Mouse (Mus musculus) megakaryocyte, embryonic 14.5 days (primary cell): ENCODE measurements around the gene Ank3. TPM values are rescaled to one million over a fixed set of nuclear protein-coding genes. Genes with fewer than 3 reads are reported as not detected.

Experiments
- H3K27me3 ChIP-seq: replicated peaks from 2 replicates; pipeline ENCODE3; 2012; ENCODE audit warnings: inconsistent platforms
- H3K36me3 ChIP-seq: replicated peaks from 2 replicates; pipeline ENCODE3; 2012; ENCODE audit warnings: low read length, inconsistent platforms, mixed read lengths
- H3K4me1 ChIP-seq: 2 replicates; pipeline ENCODE4 v1.6.1; 2012; ENCODE audit warnings: inconsistent platforms
- H3K4me3 ChIP-seq: replicated peaks from 2 replicates; pipeline ENCODE3; 2012; ENCODE audit warnings: moderate library complexity, mild to moderate bottlenecking, inconsistent platforms
- H3K9me3 ChIP-seq: 2 replicates; pipeline ENCODE4 v1.6.1; 2012; ENCODE audit warnings: inconsistent platforms
- FLI1 ChIP-seq: IDR thresholded peaks from 2 replicates; pipeline ENCODE4 v1.6.1; 2012; ENCODE audit warnings: low read length, inconsistent platforms, mixed read lengths
- GATA1 ChIP-seq: IDR thresholded peaks from 3 replicates; pipeline ENCODE4 v1.6.1; 2012; ENCODE audit warnings: mixed read lengths, low read length, inconsistent platforms, borderline replicate concordance
- polyA plus RNA-seq: library from polyadenylated mRNA; stranded (reverse); fragments of >175 nt; gene quantifications from 2 replicates; pipeline ENCODE4 v1.2.3, GENCODE M21; 2012; ENCODE audit warnings: low replicate concordance; ENCODE audit not compliant: insufficient read depth

The Ank3 gene
- polyA plus RNA-seq, 1 experiment, result 4.4 TPM

DNA sequence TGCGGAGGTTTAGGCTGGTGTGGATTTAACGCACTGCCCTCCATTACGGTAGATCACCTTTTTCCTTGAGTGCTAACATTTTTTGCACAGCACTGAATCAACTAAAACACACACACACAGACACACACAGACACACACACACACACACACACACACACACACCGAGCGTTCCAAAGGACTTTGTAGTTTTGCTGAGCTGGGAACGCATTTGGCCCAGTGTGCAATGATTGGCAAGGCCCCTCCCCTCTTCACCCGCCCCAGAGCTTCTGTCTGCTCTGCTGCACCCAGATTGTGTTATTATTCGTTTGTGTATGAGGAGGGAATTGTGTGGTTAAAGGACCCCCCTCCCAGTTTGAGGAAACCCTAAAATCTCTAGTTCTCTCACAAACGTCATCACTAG, 176.3 kb downstream of the Ank3 start:
- Histone ChIP-seq H3K36me3 (no peaks in the 10 kb centered on the region), H3K27me3 (peaks cover 9% of the 10 kb centered on the region), H3K4me1 (0 out of 2 replicates have a peak, but pooled peaks cover 3% of the 10 kb centered on the region), H3K9me3 (peaks cover 12% of the 10 kb centered on the region; the same call in 1 of the 2 replicates), H3K4me3 (no peak overlapping the region)
- TF ChIP-seq GATA1 (no peak), FLI1 (no peak)

DNA sequence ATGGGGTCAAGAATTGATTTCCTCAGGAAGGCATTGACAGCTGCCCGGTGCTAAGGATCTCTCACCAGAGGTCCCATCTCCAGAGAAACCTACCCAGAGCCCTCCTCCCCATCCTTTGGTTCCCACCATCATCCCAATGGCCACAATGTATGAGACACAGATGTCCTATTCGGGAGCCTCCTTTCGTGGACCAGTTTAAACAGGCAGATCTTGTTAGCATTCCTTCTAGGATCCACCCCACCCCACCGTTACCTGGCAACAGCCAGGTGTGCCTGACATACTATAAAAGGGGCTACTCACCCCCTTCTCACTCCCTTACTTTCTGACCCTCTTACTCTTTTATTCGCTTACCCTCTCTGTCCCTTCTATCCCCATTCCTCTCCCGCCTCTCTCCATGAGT, 176.9 kb downstream of the Ank3 start:
- Histone ChIP-seq H3K9me3 (peaks cover 12% of the 10 kb centered on the region; the same call in 1 of the 2 replicates), H3K27me3 (peaks cover 9% of the 10 kb centered on the region), H3K36me3 (no peaks in the 10 kb centered on the region), H3K4me3 (no peak overlapping the region), H3K4me1 (0 out of 2 replicates have a peak, but pooled peaks cover 3% of the 10 kb centered on the region)
- TF ChIP-seq GATA1 (no peak), FLI1 (no peak)

DNA sequence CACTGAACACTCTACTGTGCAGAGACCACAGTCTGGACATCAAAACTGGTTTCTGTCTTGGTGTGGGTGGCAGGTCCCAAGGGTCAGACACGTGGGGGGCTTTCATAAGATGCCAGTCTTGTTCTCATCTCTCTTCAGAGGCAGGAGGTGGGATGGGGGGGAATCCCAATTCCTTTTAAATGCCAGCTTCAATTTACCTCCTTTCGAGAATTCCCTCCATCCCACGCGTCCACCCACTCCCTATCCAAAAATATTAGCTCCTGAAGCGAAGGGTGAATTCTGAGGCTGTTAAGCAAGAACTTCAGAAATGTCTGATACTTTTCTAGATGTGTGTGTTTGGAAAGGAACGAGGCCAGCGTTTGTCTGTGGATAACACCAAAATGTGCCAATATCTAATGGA, 177.7 kb downstream of the Ank3 start:
- TF ChIP-seq FLI1 (no peak), GATA1 (no peak)
- Histone ChIP-seq H3K27me3 (peaks cover 9% of the 10 kb centered on the region), H3K4me3 (no peak overlapping the region), H3K36me3 (no peaks in the 10 kb centered on the region), H3K9me3 (peaks cover 13% of the 10 kb centered on the region; the same call in 1 of the 2 replicates), H3K4me1 (0 out of 2 replicates have a peak, but pooled peaks cover 3% of the 10 kb centered on the region)

DNA sequence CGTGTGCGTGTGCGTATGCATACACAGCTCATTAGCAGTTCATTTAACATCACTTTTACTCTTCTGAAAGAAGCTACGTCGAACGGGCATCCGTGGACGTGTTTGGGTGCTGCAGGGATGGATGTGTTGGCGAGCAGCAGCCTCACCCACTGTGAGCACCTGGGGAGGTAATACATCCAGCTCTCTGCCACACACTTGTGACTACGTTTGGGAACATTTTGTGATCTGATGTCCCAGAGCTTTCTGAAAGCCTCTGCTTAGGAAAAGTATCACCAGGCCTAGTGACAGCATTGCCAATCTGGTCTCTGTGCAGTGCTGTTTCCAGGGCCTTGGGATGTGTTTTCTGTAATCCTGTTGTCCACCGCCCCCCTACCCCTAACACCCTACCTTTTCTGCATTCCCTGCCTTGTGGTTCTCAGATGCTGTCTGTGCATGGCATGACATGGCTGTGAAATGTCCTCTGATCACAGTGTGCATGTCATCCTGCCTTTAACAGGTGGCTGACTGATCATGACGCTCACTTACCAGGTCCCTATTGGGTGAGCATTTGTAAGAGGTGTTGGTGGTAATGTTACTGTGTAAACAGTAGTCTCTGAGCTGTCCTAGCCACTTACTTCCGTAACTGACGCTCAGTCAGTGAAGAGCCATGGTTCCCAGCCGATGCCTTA, 178.6 kb downstream of the Ank3 start:
- TF ChIP-seq FLI1, result no peak
- no peak for TF ChIP-seq GATA1
- Histone ChIP-seq H3K4me3 (peak overlapping the region; percentile 47), H3K9me3 (peaks cover 19% of the 10 kb centered on the region), H3K4me1 (no peaks in the 10 kb centered on the region), H3K36me3 (no peaks in the 10 kb centered on the region), H3K27me3 (peaks cover 9% of the 10 kb centered on the region)

DNA sequence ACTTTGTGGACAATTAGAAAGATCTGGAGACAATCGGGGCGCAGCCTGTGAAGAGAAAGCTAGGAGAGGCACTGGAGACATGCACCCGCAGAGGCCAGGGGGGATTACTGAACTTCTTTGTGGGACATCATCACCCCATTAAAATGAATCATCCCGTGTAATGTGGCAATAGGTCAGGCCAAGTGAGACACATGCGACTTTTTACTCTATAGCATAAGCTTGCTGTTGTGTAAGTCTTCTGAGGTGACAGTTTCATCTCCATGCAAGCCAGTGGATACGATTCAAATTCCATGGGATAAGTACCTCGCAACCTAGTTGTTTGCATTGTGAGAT, 179.1 kb downstream of the Ank3 start:
- H3K9me3 ChIP-seq, result peaks cover 24% of the 10 kb centered on the region
- no peaks in the 10 kb centered on the region for H3K36me3 ChIP-seq
- no peak overlapping the region for H3K4me3 ChIP-seq
- TF ChIP-seq FLI1 (no peak), GATA1 (no peak)
- peaks cover 9% of the 10 kb centered on the region for H3K27me3 ChIP-seq
- H3K4me1 ChIP-seq, result no peaks in the 10 kb centered on the region

DNA sequence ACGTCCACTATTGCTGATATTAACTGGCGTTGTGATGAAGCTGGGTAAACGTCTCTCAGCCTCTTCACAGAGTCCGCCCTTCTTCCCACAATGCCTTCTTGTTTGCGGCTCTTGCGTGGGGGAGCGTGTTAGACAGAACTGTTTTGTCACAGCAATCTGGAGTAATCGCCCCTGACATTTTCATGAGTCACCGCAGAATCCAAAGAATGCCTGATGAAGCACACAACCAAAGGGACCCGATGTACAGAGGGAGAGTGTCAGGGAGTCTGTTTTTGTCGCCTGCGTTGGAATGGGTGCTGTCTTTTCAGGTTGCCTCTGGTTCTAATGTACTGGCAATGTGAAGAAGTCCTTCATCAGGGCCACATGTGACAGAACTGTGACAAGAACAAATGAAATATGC, 181.0 kb downstream of the Ank3 start:
- Histone ChIP-seq H3K9me3 (peaks cover 36% of the 10 kb centered on the region), H3K4me1 (no peaks in the 10 kb centered on the region), H3K36me3 (no peaks in the 10 kb centered on the region), H3K4me3 (no peak overlapping the region), H3K27me3 (no peaks in the 10 kb centered on the region)
- TF ChIP-seq GATA1 (no peak), FLI1 (no peak)

DNA sequence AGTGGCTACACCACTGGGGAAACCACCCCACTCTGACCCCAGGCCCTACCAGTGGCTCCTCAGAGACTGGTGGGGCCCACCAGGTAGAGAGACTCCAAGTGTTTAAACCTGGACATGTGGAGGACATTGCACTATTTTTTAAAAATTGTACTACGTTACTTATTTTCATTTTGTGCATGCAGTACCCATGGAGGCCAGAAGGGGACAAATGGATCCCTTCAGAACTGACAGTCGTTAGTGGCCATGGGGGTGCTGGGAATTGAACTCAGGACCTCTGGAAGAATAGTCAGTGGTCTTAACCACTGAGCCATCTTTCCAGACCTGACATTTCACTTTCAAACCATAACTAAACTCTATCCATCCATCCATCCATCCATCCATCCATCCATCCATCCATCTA, 183.0 kb downstream of the Ank3 start:
- H3K4me3 ChIP-seq, result no peak overlapping the region
- H3K4me1 ChIP-seq, result no peaks in the 10 kb centered on the region
- no peaks in the 10 kb centered on the region for H3K36me3 ChIP-seq
- no peaks in the 10 kb centered on the region for H3K27me3 ChIP-seq
- peaks cover 36% of the 10 kb centered on the region for H3K9me3 ChIP-seq
- TF ChIP-seq GATA1, result no peak
- TF ChIP-seq FLI1, result no peak

DNA sequence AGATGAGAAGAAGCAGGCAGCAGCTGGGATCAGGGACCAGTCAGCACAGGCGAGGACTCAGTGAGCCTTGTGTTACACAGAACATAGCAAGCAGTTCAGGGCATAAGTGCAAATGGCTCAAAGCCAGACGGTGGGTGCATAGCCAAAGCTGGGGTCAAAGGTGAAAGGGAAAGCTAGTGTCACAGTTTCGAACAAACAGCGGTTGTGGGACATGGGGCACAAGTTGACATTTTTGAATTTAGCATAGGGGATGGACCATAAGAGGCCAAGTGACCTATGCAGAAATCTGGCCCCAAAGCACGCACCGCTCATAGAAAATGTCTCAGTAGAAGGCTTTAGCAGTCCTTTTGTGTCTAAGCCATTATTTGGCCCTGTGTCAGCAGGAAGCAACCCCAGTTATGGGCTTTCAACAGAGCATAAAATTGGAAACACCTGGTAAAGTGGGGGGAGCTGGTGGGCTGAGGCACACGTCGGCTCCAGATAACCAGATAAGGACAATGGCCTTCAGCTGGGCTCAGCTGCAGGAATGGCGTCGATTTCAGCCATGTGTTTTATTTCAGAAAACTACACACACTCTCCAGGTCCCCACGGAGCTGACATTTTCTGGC, 185.4 kb downstream of the Ank3 start:
- Histone ChIP-seq H3K9me3 (peaks cover 41% of the 10 kb centered on the region), H3K4me1 (no peaks in the 10 kb centered on the region), H3K27me3 (no peaks in the 10 kb centered on the region), H3K36me3 (no peaks in the 10 kb centered on the region), H3K4me3 (no peak overlapping the region)
- TF ChIP-seq FLI1, result no peak
- no peak for TF ChIP-seq GATA1

DNA sequence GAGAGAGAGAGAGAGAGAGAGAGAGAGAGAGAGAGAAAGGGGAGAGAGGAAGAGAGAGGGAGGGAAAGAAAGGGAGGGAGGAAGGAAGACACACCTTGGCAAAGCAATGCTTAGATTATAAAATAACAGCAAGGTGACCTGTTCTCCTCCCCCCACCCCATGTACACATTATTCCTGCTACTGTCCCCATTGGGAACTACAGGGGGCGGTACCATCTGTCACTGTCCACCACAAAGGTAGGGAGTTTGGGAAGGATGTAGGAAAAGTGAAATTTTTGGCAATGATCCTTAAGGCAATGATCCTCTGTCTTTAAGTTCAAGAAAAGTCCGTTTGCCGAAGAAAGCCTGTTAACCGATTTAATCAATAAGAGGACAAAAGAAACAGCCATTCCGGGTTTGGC, 186.0 kb downstream of the Ank3 start:
- H3K4me1 ChIP-seq, result no peaks in the 10 kb centered on the region
- H3K9me3 ChIP-seq, result peaks cover 41% of the 10 kb centered on the region
- no peaks in the 10 kb centered on the region for H3K27me3 ChIP-seq
- no peak overlapping the region for H3K4me3 ChIP-seq
- TF ChIP-seq FLI1, result no peak
- TF ChIP-seq GATA1, result no peak
- H3K36me3 ChIP-seq, result no peaks in the 10 kb centered on the region

DNA sequence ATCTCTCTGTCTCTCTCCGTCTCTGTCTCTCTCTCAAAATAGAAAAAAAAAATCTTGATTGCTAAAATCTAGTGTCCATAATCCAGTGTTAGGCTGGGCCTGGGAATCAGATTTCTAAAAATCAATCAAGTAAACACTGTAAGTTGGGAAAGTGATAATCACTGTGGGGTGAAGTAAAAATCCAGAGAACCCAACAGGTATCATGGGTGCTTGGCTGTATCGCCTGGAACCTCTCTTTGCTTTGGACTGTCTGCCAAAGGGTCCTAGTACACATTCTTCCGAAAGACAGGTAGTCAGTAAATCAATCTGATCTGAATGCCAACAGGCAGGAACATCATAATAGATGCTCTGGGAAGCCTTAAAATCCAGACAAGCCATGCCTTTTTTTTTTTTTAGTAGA, 186.7 kb downstream of the Ank3 start:
- Histone ChIP-seq H3K4me1 (no peaks in the 10 kb centered on the region), H3K36me3 (no peaks in the 10 kb centered on the region), H3K27me3 (no peaks in the 10 kb centered on the region), H3K9me3 (peaks cover 39% of the 10 kb centered on the region), H3K4me3 (no peak overlapping the region)
- no peak for TF ChIP-seq GATA1
- no peak for TF ChIP-seq FLI1
